Mouse (Mus musculus) kidney, postnatal 0 days (tissue): Measurements from ENCODE around the gene Slc6a3. TPM values are rescaled to one million over a fixed set of nuclear protein-coding genes. Genes with fewer than 3 reads are reported as not detected.

Experiments
- ATAC-seq: fragments of 200-750 bp; cut with Nextera tagmentation; replicated peaks from 2 replicates; pipeline ENCODE4 v1.8.0; 2017; ENCODE audit warnings: low read depth, moderate number of reproducible peaks, moderate TSS enrichment, moderate library complexity; ENCODE audit not compliant: low FRiP score
- DNase-seq: peaks from one replicate; pipeline ENCODE4 v3.0.0-alpha.2; 2016; ENCODE audit warnings: low spot score
- H3K27ac ChIP-seq: fragments of 300-500 bp; sonication (generic); 2 replicates; pipeline ENCODE4 v1.5.1; 2014; ENCODE audit warnings: mild to moderate bottlenecking
- H3K27me3 ChIP-seq: fragments of 300-500 bp; sonication (generic); 2 replicates; pipeline ENCODE4 v1.6.1; 2014; ENCODE audit warnings: low read length, mixed read lengths; ENCODE audit not compliant: insufficient read depth
- H3K36me3 ChIP-seq: fragments of 300-500 bp; sonication (generic); 2 replicates; pipeline ENCODE4 v1.6.1; 2014; ENCODE audit warnings: low read length, mixed read lengths; ENCODE audit not compliant: insufficient read depth
- H3K4me1 ChIP-seq: fragments of 300-500 bp; sonication (generic); replicated peaks from 2 replicates; pipeline ENCODE4 v1.6.1; 2014; ENCODE audit warnings: antibody characterized with exemption, low read length, mixed read lengths; ENCODE audit not compliant: insufficient read depth
- H3K4me2 ChIP-seq: fragments of 300-500 bp; sonication (generic); 2 replicates; pipeline ENCODE4 v1.6.1; 2014; ENCODE audit warnings: mild to moderate bottlenecking, low read length, moderate library complexity, mixed read lengths
- H3K4me3 ChIP-seq: fragments of 300-500 bp; sonication (generic); replicated peaks from 2 replicates; pipeline ENCODE4 v1.5.1; 2014; ENCODE audit warnings: low read depth, low read length
- H3K9ac ChIP-seq: fragments of 300-500 bp; sonication (generic); 2 replicates; pipeline ENCODE4 v1.6.1; 2014; ENCODE audit warnings: low read depth, low read length
- H3K9me3 ChIP-seq: fragments of 300-500 bp; sonication (generic); replicated peaks from 2 replicates; pipeline ENCODE4 v1.6.1; 2016; ENCODE audit warnings: low read length, inconsistent platforms, mixed read lengths
- CTCF ChIP-seq: IDR thresholded peaks from 2 replicates; pipeline ENCODE4 v1.5.1; 2016; ENCODE audit warnings: antibody characterized with exemption, low read depth, mild to moderate bottlenecking, moderate library complexity
- WGBS: fragments of 180-500 bp; shearing (Covaris S2); extraction: QIAGEN DNeasy Blood & Tissue Kit; methylation state at CpG from one replicate; pipeline ENCODE4 v1.1.7; 2014; 5-methylcytosine and 5-hydroxymethylcytosine counted together
- polyA plus RNA-seq: library from polyadenylated mRNA; unstranded; fragments of >200 nt; fragmentation: Nextera tagmentation; extraction: Ambion mirVana; gene quantifications from 2 replicates; pipeline ENCODE4 v1.2.1, GENCODE M21; 2015

Slc6a3 gene
- polyA plus RNA-seq, 1 experiment from 2014 or later, result not detected

GRCm38 (mm10) chr13:73575051-73575450, 38.5 kb downstream of the Slc6a3 start:
- H3K36me3 ChIP-seq, result no peaks in the 10 kb centered on the region
- no peaks in the 10 kb centered on the region for H3K27me3 ChIP-seq
- H3K4me3 ChIP-seq, result no peak overlapping the region
- no peak overlapping the region for H3K27ac ChIP-seq
- no peaks in the 10 kb centered on the region for H3K4me1 ChIP-seq
- no peaks in the 10 kb centered on the region for H3K9me3 ChIP-seq
- no peak for TF ChIP-seq CTCF
- H3K4me2 ChIP-seq, result no peak overlapping the region
- DNase-seq, result no peak
- no peak overlapping the region for H3K9ac ChIP-seq
- no peak for ATAC-seq

GRCm38 (mm10) chr13:73577277-73577676, 40.7 kb downstream of the Slc6a3 start:
- no peak for TF ChIP-seq CTCF
- Histone ChIP-seq H3K9ac (no peak overlapping the region), H3K27me3 (no peaks in the 10 kb centered on the region), H3K27ac (no peak overlapping the region), H3K4me2 (no peak overlapping the region), H3K36me3 (no peaks in the 10 kb centered on the region), H3K4me1 (no peaks in the 10 kb centered on the region), H3K9me3 (no peaks in the 10 kb centered on the region), H3K4me3 (no peak overlapping the region)
- ATAC-seq, result no peak
- peak; percentile 28 for DNase-seq
- WGBS, result 34% methylated on average over 2 of the region's 2 CpGs

DNA sequence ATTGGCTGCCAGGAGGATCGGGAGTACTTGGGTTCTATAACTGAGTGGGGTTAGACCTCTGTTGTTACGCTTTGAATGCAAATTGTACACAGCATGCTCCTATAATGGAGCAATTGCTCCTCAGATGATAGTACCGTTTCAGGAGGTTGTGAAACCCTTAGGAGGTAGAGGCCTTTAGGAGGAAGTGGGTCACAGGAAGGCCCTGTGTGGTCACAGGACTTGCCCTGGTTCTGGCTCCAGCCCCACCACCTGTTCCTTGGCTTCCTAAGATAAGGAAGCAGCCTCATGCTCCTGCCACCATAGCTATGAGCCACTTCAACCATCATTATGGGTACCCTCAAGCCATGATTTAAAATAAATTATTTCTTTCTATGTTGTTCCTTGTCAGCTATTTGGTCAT, 54.9 kb downstream of the Slc6a3 start:
- Histone ChIP-seq H3K27me3 (no peaks in the 10 kb centered on the region), H3K9ac (no peak overlapping the region), H3K4me2 (no peak overlapping the region), H3K4me3 (no peak overlapping the region), H3K36me3 (no peaks in the 10 kb centered on the region), H3K4me1 (no peaks in the 10 kb centered on the region), H3K27ac (no peak overlapping the region), H3K9me3 (no peaks in the 10 kb centered on the region)
- 81% methylated on average over 3 of the region's 3 CpGs for WGBS
- TF ChIP-seq CTCF, result no peak
- DNase-seq, result no peak
- ATAC-seq, result no peak

DNA sequence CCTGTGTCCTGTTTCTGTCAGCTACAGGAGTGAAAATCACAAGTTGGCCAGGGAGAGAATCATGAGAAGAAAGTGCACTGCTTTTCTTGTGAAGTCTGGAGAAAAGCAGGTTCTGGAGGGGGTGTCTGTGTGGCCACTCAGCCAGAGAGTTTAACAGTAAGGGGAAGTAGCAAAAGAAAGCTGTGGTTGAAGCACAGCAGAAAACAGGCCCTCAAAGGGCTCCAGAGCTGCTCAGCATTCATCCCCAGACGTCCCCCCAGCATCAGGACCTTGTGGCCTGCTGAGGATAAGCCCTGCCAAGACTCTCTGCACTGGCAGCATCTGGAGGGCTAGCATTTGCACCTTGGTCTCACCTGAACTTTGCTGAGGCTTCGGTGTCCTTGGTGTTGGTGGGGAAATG, 56.0 kb downstream of the Slc6a3 start:
- Histone ChIP-seq H3K27ac (no peak overlapping the region), H3K9me3 (no peaks in the 10 kb centered on the region), H3K4me1 (no peaks in the 10 kb centered on the region), H3K36me3 (no peaks in the 10 kb centered on the region), H3K4me2 (no peak overlapping the region), H3K27me3 (no peaks in the 10 kb centered on the region), H3K4me3 (no peak overlapping the region), H3K9ac (no peak overlapping the region)
- TF ChIP-seq CTCF, result no peak
- 37% methylated on average over 2 of the region's 2 CpGs for WGBS
- DNase-seq (no peak), ATAC-seq (no peak)

GRCm38 (mm10) chr13:73596276-73596675, 59.7 kb downstream of the Slc6a3 start:
- H3K9me3 ChIP-seq, result no peaks in the 10 kb centered on the region
- no peak for TF ChIP-seq CTCF

DNA sequence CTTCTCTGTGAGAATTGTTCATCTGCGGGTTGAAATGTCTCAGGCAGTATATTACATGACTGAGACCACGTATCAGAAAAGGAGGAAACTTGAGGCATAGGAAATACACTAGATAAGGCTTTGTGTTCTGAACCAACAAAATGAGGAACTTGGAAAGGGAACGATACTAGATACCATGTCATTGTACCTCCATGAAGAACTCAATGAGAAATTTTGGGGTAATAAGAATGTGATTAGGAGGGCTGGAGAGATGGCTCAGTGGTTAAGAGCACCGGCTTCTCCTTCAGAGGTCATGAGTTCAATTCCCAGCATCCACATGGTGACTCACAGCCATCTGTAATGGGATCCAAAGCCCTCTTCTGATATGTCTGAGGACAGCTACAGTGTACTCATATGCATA, 63.7 kb downstream of the Slc6a3 start:
- Histone ChIP-seq H3K9me3 (no peaks in the 10 kb centered on the region), H3K27me3 (no peaks in the 10 kb centered on the region), H3K4me1 (peaks cover 12% of the 10 kb centered on the region; the same call in 1 of the 2 replicates), H3K4me3 (no peak overlapping the region), H3K27ac (no peak overlapping the region), H3K9ac (no peak overlapping the region), H3K4me2 (no peak overlapping the region), H3K36me3 (no peaks in the 10 kb centered on the region)
- no peak for TF ChIP-seq CTCF
- DNase-seq (no peak), ATAC-seq (no peak)
- 69% methylated on average over 4 of the region's 4 CpGs for WGBS

More at GRCm38 (mm10) chr13:73596276-73596675, 59.7 kb downstream of the Slc6a3 start:
- Histone ChIP-seq H3K4me2 (no peak overlapping the region), H3K9ac (no peak overlapping the region), H3K27me3 (no peaks in the 10 kb centered on the region), H3K27ac (no peak overlapping the region), H3K4me1 (no peaks in the 10 kb centered on the region), H3K36me3 (no peaks in the 10 kb centered on the region), H3K4me3 (no peak overlapping the region)
- WGBS, result 83% methylated on average over 4 of the region's 4 CpGs
- DNase-seq, result no peak
- no peak for ATAC-seq

DNA sequence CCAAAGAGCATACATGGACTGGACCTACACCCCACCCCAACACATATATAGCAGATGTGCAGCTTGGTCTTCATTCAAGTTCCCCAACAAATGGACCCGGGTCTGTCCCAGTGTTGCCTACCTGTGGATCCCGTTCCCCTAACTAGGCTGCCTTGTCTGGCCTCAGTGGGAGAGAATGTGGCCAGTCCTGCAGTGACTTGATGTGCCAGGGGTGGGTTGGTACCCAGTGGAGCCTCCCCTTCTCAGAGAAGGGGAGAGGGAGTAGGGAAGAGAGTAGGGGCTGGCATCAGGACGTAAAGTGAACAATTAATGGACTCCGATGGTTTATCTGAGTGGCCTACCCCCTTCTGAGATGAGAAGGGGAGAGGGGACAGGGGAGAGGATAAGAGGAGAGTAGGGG, 66.5 kb downstream of the Slc6a3 start:
- no peaks in the 10 kb centered on the region for H3K27me3 ChIP-seq
- TF ChIP-seq CTCF, result no peak
- DNase-seq (no peak), ATAC-seq (no peak)
- H3K4me1 ChIP-seq, result peaks cover 12% of the 10 kb centered on the region; the same call in 1 of the 2 replicates
- peak overlapping the region; percentile 85; the same call in 1 of the 2 replicates for H3K27ac ChIP-seq
- H3K4me3 ChIP-seq, result peak overlapping the region; percentile 77
- H3K9ac ChIP-seq, result peak overlapping the region; percentile 88
- H3K9me3 ChIP-seq, result no peaks in the 10 kb centered on the region
- H3K4me2 ChIP-seq, result peak overlapping the region; percentile 98
- 51% methylated on average over 4 of the region's 4 CpGs for WGBS
- H3K36me3 ChIP-seq, result no peaks in the 10 kb centered on the region
